Mouse (Mus musculus) natural killer cell, adult 2 months (primary cell): Measurements from ENCODE around the gene Vmo1.
A peak's percentile ranks its signal among the peaks of the same experiment; 100 is the strongest.
"Not testable (repeated sequence)": the region's sequence is repeated elsewhere in the genome, so short reads cannot be mapped to it uniquely, and the experiment has no call there.

Experiments
- DNase-seq, 2 experiments: peaks; one replicate each; pipeline ENCODE4 v3.0.0; 2022; ENCODE audit warnings: low spot score in 2 of 2

Gene Vmo1

DNA sequence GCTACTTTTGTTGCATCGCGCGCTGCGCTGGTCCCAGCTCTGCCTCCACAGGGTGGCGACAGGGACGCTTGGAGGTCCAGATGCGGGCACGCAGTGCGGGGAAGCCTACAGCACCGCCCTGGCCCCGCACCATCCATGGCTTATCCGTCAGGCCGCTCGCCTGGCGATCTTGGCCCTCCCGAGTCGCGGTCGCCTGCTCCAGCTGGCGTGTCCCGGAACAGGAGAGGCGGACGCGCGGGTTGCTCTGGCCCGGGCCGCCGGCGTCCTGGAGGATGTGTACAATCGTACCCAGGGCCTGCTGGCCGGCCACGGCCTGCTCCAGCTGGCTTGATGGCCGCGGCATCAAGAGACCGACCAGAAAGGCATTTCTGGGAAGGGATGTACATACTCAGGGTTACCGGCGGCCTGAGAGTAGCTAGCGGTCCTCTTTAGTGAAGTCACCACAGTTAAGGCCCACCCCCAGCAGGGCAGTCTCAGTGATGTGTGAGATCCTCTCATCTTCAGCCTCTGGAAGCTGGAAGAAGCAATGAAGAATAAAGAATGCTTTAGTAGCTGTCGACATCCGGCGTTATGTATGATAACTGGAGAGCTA, 5.9 kb upstream of the Vmo1 start:
- DNase-seq = no peak

DNA sequence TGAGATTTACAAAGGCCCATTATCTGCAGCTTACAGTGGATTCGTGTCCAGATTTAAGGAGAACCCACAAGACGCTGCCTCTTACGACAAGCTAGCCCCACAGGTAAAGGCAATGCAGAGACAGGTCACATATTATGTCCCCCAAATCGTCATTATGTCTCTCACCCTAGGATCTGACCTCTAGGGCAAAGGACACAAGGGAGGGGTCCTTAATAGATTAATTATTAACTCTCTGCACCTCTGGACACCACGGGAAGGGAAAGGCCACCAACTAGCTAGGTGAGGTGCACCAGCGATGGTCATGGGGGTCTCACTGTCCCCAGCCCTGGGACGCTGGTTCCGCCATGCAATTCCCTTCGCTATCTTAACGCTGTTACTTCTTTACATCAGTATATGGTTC, 4.5 kb upstream of the Vmo1 start, which contains the start of gene Gltpd2:
Gltpd2 (plus strand) TSS at position 274 of the 400 bp plus-strand sequence.
- no peak for DNase-seq

DNA sequence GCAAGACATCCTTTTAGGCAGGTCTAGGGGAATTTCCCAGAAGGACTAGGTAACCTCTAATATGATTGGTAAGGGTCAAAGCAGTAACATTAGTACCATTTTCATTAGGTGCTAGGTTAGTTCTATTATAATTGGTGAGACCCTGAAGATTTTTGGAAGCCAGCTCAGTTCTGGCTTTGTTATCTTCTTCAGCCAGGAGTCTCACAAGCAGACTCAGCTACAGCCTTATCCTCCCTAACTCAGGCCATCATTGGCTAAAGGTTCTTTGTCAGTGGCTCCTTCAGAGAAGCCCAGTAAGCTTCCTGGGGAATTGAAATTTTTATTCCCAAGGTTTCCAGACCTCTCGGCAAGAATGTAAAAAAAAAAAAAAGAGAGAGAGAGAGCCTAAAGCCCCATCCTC, 4.0 kb upstream of the Vmo1 start:
- no peak for DNase-seq

DNA sequence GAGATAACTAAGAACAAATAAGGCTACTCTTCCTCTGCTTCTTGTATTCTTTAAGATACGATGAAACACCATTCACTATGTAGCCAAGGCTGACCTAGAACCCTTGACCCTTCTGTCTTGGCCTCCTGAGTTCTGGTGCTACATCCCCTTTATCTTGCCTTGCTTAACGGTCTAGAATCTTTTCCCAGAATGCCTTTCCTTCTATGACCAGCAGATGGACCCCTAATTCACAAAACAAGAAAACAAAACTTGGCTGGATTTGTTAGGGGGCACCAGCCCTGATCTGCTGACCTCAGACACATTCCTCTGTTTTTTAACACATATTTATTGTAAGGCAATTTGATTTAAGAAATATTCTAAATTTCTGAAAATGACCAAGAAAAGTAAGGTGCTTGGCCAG, 1.9 kb upstream of the Vmo1 start:
- DNase-seq = peak; percentile 24 to 43

DNA sequence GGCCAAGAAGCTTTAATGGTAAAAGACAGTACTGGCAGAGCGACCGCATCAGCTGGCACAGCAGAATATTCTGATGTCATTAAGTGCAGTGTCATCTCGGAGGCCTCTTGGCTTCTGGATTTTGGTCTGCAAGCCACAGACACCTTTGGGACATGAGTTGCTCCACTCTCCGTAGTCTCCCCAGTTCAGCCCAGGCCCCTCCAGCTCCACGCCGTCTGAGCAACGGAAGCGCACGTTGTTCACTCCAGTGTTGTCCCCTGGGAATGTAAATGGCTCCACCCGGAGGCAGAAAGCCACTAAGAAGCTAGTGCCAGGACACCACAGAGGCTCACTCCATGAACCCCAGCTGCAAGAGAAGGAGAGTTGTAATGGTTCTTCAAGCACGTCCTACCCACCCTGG, 896 bp downstream of the Vmo1 start:
- DNase-seq = no peak

DNA sequence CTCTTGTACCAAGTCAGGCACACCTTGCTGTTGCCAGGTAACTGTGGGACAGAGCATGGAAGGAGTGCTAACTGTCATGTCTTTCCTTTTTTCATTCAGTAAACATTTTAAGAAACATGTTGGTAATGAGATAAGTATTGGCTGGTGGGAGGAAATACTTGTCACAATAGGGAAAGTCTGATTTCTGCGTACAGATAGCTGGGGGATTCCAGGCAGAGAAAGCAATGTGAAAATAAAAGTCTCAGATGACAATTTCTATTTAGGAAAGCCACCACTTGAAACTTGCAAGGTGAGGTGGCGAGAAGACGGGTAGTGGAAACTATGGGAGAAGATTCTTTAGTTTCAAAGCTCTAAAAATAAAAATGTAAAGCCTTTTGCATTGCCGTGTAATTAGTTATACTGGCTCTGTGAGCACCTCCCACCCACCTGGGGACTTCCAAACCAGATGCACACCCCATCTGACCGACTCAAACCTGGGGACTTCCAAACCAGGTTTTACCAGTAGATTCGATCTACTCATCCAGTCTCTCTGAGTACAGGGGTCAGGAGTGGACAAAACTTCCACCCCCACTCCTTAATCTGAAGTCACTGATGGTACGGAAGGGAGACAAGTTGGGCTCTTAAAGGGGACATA, 1.6 kb downstream of the Vmo1 start:
- no peak for DNase-seq

DNA sequence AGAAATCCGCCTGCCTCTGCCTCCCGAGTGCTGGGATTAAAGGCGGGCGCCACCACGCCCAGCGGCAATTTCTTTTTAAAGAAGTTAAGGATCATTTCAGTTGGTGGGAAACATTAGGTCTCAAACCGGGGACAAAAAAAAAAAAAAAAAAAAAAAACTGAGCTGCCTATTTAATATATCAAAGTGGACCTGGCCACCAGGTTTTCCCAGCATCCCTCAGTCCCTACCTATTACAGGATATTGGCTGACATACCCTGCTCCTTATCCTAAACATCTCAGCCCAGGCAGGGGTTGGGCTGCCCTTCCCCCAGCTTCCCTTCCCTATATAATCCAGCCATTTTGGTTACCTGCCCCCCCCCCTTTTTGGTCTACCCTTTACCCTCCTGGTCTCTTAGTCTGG, 2.6 kb downstream of the Vmo1 start:
- DNase-seq = no peak

DNA sequence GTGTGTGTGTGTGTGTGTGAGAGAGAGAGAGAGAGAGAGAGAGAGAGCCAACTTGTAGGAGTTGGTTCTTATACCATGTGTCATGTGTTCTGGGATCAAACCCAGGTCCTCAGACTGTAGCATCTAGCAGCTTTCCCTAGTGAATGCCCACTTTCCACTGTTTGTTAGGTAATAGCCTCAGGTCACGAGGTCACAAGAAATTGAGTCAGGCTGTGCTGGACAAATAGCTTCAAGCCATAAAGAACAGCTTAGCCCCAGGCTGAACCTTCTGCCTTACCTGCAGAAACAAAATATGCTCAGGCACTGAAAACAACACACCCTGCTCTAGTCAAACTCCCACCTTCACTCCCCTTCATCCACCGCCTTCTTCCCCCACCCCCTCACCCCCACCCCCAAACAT, 3.2 kb downstream of the Vmo1 start:
- no peak for DNase-seq

DNA sequence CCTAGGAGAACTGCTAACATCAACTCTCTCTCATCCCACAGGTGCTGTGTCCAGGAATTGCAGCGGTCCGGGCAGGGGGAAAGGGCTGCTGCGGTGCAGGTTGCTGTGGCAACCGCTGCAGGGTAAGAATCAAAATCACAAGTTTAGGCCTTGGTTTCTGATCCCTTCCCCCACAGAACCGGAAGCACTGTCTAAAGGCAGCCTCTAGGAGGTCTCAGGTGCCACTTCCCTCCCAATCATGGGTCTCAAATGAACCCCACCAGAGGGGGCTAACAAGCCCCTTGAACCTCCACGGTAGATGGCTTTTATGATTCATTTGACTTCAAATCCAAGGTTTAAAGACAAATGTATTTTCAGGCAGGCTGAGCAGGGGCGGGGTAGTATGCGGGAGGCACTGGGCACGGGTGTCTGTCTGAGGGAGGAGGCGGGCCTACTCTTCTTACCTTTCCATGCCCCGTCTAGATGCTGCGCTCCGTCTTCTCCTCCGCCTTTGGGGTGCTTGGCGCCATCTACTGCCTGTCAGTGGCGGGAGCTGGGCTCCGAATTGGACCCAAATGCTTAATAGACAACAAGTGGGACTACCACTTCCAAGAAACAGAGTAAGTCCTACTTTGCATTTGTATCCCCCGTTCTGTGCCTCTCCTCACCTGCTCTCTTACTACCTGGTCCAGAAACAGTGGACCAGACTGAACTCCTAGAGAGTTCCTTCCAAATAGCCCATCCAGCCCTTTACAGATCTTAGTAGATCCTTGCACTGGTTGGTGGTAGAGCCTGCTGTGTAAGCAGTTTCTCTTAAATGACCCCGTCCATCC, 4.5 kb downstream of the Vmo1 start:
- peak; percentile 33 to 58 for DNase-seq

DNA sequence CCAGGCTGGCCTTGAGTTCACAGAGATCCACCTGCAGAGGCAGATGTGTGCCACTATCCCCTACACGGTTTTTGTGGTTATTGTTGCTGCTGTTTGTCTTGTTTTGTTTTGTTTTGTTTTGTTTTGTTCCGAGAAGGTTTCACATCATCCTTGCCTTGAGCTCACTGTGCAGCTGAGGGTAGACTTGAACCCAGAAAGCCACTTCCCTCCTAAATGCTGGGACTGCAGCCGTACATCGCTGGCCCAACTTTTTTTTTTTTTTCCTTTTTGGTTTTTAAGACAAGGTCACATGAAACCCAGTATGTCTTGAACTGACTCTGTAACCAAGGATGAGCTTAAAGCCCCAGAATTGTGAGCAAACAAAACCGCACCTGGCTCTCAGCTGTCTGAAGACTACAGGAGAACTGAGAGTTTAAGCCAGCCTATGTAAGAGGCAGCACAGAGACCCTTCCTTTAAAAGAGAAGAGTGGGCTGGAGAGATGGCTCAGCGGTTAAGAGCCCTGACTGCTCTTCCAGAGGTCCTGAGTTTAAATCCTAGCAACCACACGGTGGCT, 7.4 kb downstream of the Vmo1 start:
- DNase-seq = no peak

DNA sequence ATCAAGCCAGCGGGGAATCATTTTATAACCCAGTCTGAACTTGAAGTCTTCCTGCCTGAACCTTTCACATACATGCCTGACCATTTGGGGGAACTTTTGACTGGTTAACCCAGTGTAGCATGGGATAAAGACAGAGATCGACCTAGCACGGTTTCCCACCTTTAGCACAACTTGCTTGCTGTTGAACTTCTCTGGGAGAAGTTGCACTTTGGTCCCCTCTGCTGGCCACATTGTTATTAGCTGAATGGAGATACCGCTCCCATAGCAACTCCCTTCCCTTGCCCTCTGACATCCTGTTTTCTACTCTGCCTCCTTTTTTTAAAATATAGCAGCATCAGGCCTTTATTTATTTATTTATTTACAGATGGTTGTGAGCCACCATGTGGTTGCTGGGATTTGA, 8.0 kb downstream of the Vmo1 start:
- peak; percentile 44 to 66 for DNase-seq

DNA sequence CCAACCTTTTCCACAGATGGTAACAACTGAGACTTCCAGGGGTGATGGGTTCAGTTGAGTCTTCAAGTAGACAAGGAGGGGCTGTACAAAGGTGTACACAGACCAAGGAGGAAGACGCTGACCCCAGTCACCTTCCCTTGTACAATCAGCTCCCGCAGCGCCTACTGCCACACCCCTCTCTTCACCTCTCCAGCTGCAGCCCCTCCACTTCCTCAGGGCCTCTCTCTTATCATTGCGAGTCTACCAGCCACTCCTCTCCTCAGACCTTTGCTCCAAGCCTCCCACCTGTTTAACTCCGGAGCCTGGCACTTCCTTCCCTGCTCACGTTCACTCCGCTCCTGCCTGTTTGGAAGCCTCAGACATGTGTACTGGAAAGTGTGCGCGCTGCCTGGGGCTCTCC, 9.4 kb downstream of the Vmo1 start, which contains the start of gene Tm4sf5:
Tm4sf5 (plus strand) TSS at position 275 of the 400 bp plus-strand sequence.
- no peak for DNase-seq

DNA sequence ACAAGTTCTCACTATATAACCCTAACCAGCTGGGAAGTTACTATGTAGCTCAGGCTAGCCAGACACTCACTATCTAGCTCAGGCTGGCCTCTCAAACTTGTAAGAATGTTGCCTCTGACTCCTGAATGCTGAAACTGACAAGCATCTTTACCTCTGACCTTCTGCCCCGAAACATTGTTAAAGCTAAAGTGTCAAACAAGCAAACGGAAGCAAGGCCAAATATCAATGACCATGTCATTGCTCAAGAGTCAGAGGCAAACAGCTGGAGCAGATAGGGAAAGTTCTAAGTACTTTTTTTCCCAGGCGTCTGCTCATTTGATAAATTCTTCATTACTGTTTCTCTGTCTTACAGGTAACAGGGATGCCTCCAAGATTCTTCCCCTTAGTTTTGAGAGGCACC, 12.4 kb downstream of the Vmo1 start:
- DNase-seq = no peak

DNA sequence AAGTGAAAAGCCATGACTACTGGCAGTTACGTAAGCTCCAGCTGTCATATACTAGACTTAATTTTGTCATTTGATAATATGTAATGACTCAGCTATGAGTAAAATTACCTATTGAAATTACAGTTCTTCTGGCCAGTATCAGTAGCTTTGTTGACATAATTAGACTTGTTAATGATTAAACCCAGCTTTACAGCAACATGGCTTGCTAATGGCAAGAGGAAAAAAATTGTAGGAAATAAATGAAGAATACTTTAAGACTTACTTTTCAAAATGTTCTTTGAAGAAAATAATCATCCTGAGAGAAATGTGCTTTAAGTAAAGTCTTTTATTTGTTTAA, 14.0 kb downstream of the Vmo1 start:
- no peak for DNase-seq

DNA sequence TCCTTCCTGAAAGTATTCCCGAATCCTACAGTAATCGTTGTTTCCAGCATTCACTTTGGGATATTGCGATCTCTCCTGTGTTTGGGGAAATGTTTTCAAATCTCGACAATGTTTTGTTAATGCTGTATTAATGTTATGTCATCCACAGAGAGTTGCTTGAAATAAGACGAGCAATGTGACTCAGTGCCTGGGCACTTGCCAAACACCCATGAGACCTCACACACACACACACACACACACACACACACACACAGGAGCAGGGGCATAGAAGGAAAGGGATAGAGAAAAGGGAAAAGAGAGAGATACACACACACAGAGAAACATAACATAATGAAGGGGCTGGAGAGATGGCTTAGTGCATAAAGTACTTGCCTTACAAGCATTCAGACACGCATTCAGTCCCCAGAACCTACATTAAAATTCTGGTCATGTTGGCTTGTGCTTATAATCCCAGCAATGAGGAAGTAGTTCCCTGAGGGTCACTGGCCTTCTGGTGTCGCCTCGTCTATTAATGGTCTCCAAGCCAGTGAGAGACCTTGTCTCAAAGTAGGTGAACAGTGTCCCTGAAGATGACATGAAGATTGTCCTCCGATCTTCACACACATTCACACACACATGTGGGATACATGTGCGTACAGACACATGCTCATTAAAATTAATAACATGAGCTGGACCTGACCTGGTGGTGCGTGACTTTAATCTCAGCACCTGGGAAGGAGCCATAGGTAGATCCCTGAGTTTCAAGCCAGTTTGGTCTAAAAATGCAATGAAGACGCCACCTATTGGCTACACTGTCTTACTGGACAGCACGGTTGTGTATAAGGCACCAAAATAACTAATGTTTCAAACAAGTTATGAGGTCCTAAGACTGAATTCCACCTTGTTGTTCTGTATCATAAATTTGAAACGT, 14.6 kb downstream of the Vmo1 start:
- DNase-seq = no peak

DNA sequence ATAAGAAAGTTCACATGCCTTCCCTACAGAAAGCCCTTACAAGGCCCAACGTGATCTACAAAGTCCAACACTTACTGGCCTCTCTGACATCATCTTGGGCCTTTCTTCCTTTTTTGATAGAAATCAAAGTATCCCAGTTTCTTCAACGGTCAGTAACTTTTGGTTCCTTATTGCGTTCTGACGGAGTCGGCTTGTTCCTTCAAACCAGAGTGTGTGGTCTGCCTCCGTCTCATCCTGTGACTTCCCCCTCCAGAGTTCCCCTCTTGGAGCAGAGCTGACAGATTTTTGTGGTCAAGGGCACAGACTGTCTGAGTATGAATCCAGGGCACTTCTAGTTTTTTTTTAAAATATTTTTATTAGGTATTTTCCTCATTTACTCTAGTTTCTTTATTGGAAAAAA, 24.7 kb downstream of the Vmo1 start:
- no peak for DNase-seq

DNA sequence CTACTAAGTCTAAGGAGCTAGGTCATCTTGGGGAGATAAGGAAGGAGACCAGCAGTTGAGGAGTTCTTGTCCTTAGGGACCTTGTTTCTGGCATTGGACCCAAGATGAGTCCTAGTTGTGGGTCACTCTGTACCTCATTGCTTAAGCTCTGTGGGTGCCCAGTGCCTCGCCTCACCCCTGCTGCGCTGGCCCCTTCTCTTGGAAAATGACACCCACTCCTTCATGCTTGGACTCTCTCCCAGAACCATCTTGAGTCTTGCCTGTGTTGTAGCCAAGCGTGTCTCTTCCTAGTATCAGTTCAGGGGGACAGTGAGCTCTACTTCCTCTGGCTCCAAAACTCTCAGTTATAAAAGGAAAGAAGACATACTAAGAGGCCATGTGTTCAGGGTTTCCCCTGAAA, 25.3 kb downstream of the Vmo1 start:
- DNase-seq = no peak

DNA sequence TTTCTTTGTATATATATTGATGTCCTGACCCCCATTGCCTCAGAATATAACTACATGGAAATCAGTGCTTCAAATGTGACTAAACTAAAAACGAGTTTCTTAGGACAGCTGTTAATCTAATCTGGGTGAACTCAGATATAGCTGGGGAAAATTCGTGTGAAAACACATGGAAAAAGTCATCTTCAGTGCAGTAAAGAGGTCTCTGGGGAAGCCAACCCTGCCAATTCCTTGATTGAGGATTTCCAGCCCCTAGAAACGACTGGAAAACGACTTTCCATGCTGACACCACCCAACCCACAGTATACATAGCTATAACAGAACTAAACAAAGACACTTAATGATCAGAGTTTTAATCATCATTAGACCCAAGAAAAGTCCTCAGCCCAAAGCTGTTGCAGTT, 26.6 kb downstream of the Vmo1 start:
- no peak for DNase-seq

DNA sequence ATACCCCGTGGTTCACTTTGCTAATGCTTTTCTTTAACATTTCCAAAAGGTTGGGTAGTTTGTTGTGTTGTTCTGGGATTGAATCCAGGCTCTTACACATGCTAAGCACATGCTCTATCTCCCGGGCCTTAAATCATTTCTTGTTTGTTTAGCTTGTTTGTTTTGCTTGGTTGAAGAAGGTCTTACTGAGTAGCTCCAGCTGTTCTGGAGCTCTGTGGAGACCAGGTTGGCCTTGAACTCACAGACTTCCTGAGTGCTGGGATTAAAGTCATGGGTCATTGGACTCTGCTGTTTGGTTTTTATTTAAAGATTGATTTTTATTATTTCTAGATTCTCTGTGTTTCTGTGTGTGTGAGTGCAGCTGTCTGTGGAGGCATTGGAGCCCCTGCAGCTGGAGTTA, 28.9 kb downstream of the Vmo1 start:
- DNase-seq = no peak

DNA sequence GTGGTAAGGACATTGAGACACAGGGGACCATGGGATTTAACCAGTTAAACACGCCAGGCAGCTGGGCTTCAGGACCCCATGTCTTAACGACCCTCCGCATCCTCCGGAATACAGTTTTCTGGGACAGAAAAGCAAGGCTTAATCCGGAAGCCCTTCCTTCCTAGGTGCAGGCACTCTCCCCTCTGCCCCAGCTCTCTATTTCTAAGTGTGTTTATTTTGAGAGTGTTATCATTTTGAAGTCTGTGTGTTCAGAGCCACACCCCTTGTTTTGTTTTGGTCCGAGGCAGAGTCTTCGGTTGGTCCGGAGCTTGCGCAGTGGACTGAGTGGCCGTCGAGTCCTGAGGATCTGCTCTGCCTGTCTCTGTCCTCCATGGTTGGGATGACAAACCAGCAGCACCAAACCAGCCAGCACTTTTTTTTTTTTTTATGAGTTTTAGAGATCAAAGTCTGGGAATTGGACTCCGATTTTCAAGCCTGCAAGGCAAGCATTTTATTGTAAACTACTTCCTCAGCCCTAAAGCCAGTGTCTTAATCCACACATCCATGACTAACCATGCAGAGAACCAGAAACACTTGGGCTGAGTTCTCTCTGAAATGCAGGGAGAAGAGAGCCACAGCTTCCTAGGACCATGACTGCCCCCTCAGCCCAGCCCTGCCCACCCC, 39.4 kb downstream of the Vmo1 start:
- no peak for DNase-seq

DNA sequence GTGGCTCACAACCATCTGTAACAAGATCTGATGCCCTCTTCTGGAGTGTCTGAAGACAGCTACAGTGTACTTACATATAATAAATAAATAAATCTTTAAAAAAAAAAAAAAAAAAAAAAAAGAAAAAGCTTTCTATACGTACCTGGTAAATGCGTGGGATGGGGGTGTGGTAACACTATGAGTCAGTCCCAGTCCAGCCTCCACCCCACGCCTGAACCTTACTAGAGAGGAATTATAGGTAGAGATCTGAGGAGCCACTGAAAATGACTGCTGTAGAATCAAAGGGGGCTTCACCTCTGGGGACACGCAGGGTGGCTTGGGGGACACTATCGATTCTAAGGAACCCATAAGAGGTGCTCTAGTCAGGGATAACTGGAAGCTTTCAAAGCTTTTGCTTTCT, 41.1 kb downstream of the Vmo1 start:
- DNase-seq = not testable (repeated sequence)
